Mouse (Mus musculus) megakaryocyte progenitor cell, adult 5-6 weeks (primary cell): ENCODE data around the gene Bcl11b. TPM values are rescaled to one million over a fixed set of nuclear protein-coding genes. Genes with fewer than 3 reads are reported as not detected.

Experiments
- ATAC-seq: replicated peaks from 2 replicates; pipeline ENCODE4 v1.8.0; 2016; ENCODE audit warnings: mild to moderate bottlenecking, moderate TSS enrichment, inconsistent platforms; ENCODE audit not compliant: poor library complexity
- total RNA-seq, 2 experiments: library from RNA; stranded (forward) in 1 of 2; stranded (reverse) in 1 of 2; fragments of 157-497, 149-512 nt in 1 of 2; fragments of 200-1000 nt in 1 of 2; gene quantifications; 2 replicates each; pipeline versions ENCODE4 v1.2.3 to v1.2.4; 2015 to 2017

Gene Bcl11b
- total RNA-seq, 2 experiments from 2014 or later, result 0.02 to 0.33 TPM

- ATAC-seq, result no peak
Measured at GRCm38 (mm10) chr12:107939177-107939576, 64.2 kb downstream of the Bcl11b start.

- ATAC-seq, result no peak
Measured at GRCm38 (mm10) chr12:107936972-107937371, 66.4 kb downstream of the Bcl11b start.

- no peak for ATAC-seq
Measured at GRCm38 (mm10) chr12:107936406-107936805, 67.0 kb downstream of the Bcl11b start.

GRCm38 (mm10) chr12:107934831-107935437, 68.5 kb downstream of the Bcl11b start:
- ATAC-seq, result no peak

GRCm38 (mm10) chr12:107932140-107932539, 71.3 kb downstream of the Bcl11b start:
- no peak for ATAC-seq

- no peak for ATAC-seq
Measured at GRCm38 (mm10) chr12:107931476-107931875, 71.9 kb downstream of the Bcl11b start.

GRCm38 (mm10) chr12:107930611-107931350, 72.6 kb downstream of the Bcl11b start:
- no peak for ATAC-seq

- ATAC-seq, result no peak
Measured at GRCm38 (mm10) chr12:107928905-107929304, 74.5 kb downstream of the Bcl11b start.

GRCm38 (mm10) chr12:107928464-107928901, 74.9 kb downstream of the Bcl11b start:
- no peak for ATAC-seq

GRCm38 (mm10) chr12:107927961-107928431, 75.4 kb downstream of the Bcl11b start:
- ATAC-seq, result no peak

GRCm38 (mm10) chr12:107926074-107926855, 77.1 kb downstream of the Bcl11b start:
- no peak for ATAC-seq

- ATAC-seq, result no peak
Measured at GRCm38 (mm10) chr12:107924696-107925095, 78.7 kb downstream of the Bcl11b start.

- no peak for ATAC-seq
Measured at GRCm38 (mm10) chr12:107923963-107924362, 79.4 kb downstream of the Bcl11b start.

- no peak for ATAC-seq
Measured at GRCm38 (mm10) chr12:107922180-107922579, 81.2 kb downstream of the Bcl11b start.

- ATAC-seq, result no peak
Measured at GRCm38 (mm10) chr12:107921566-107921965, 81.8 kb downstream of the Bcl11b start.

- no peak for ATAC-seq
Measured at GRCm38 (mm10) chr12:107921154-107921553, 82.2 kb downstream of the Bcl11b start.

GRCm38 (mm10) chr12:107920716-107921115, 82.7 kb downstream of the Bcl11b start:
- no peak for ATAC-seq

- no peak for ATAC-seq
Measured at GRCm38 (mm10) chr12:107920076-107920475, 83.3 kb downstream of the Bcl11b start.

- no peak for ATAC-seq
Measured at GRCm38 (mm10) chr12:107918779-107919178, 84.6 kb downstream of the Bcl11b start.

- ATAC-seq, result no peak
Measured at GRCm38 (mm10) chr12:107916008-107916407, 87.4 kb downstream of the Bcl11b start.

- no peak for ATAC-seq
Measured at GRCm38 (mm10) chr12:107915396-107915795, 88.0 kb downstream of the Bcl11b start.
